Mouse (Mus musculus): Measurements from ENCODE around the gene Uap1l1. TPM values are rescaled to one million over a fixed set of nuclear protein-coding genes. Genes with fewer than 3 reads are reported as not detected.
A peak's percentile ranks its signal among the peaks of the same experiment; 100 is the strongest.

The Uap1l1 gene
- polyA plus RNA-seq, 1 experiment from 2014 or later = 7.9 TPM

- H3K27me3 ChIP-seq = peaks cover 49% of the 10 kb centered on the region
- no peak overlapping the region for H3K4me3 ChIP-seq
- no peak for ATAC-seq (ENCODE audit: low FRiP score)
These were observed 1.9 kb downstream of the Uap1l1 start for GRCm38 (mm10) chr2:25363478-25364178.

GRCm38 (mm10) chr2:25359848-25360247 is 5.6 kb downstream of the Uap1l1 start:
- peaks cover 21% of the 10 kb centered on the region for H3K27me3 ChIP-seq
- ATAC-seq (ENCODE audit: low FRiP score) = no peak
- no peak overlapping the region for H3K27ac ChIP-seq
- no peaks in the 10 kb centered on the region for H3K36me3 ChIP-seq
- H3K9me3 ChIP-seq (replicated peaks) = no peaks in the 10 kb centered on the region
- no peak overlapping the region for H3K4me2 ChIP-seq (replicated peaks)
- no peak overlapping the region for H3K4me3 ChIP-seq
- WGBS = 81% methylated on average over 4 of the region's 4 CpGs
- no peak overlapping the region for H3K9ac ChIP-seq
- H3K4me1 ChIP-seq = peaks cover 21% of the 10 kb centered on the region

More at GRCm38 (mm10) chr2:25363478-25364178, 1.9 kb downstream of the Uap1l1 start:
- Histone ChIP-seq H3K4me1 (peaks cover 9% of the 10 kb centered on the region), H3K4me2 (replicated peaks) (no peak overlapping the region), H3K9ac (no peak overlapping the region), H3K9me3 (replicated peaks) (no peaks in the 10 kb centered on the region), H3K27ac (no peak overlapping the region), H3K36me3 (no peaks in the 10 kb centered on the region)
- WGBS = 64% methylated on average over 13 of the region's 13 CpGs

GRCm38 (mm10) chr2:25356208-25357079 is 9.0 kb downstream of the Uap1l1 start, which contains the start of gene Dpp7:
Gene Dpp7 (minus strand): TSS chr2:25356359.
- Histone ChIP-seq H3K27ac (no peak within 1 kb of the TSS), H3K27me3 (no peaks in the 10 kb centered on the region), H3K36me3 (peaks cover 22% of the 10 kb centered on the region), H3K4me2 (replicated peaks) (peak within 1 kb of the TSS; percentile 80), H3K4me3 (peak within 1 kb of the TSS; percentile 52), H3K4me1 (peaks cover 20% of the 10 kb centered on the region), H3K9ac (peak within 1 kb of the TSS; percentile 66), H3K9me3 (replicated peaks) (no peaks in the 10 kb centered on the region)
- ATAC-seq (ENCODE audit: low FRiP score) = peak; percentile 74
- 9% methylated on average over 13 of the region's 13 CpGs for WGBS

- peaks cover 20% of the 10 kb centered on the region for H3K4me1 ChIP-seq
- peak overlapping the region; percentile 52 for H3K4me3 ChIP-seq
- ATAC-seq (ENCODE audit: low FRiP score) = no peak
- 39% methylated on average over 18 of the region's 18 CpGs for WGBS
- peak overlapping the region; percentile 66 for H3K9ac ChIP-seq
- peak overlapping the region; percentile 80 for H3K4me2 ChIP-seq (replicated peaks)
- H3K27me3 ChIP-seq = no peaks in the 10 kb centered on the region
- H3K9me3 ChIP-seq (replicated peaks) = no peaks in the 10 kb centered on the region
- H3K36me3 ChIP-seq = peaks cover 31% of the 10 kb centered on the region
- H3K27ac ChIP-seq = no peak overlapping the region
These were observed 9.9 kb downstream of the Uap1l1 start for GRCm38 (mm10) chr2:25355419-25356066.

GRCm38 (mm10) chr2:25354211-25354610 is 11.3 kb downstream of the Uap1l1 start:
- 86% methylated on average over 6 of the region's 6 CpGs for WGBS
- no peak for ATAC-seq (ENCODE audit: low FRiP score)
- no peak overlapping the region for H3K27ac ChIP-seq
- peaks cover 20% of the 10 kb centered on the region for H3K4me1 ChIP-seq
- H3K27me3 ChIP-seq = no peaks in the 10 kb centered on the region
- peaks cover 44% of the 10 kb centered on the region for H3K36me3 ChIP-seq
- no peak overlapping the region for H3K4me2 ChIP-seq (replicated peaks)
- H3K4me3 ChIP-seq = no peak overlapping the region
- no peak overlapping the region for H3K9ac ChIP-seq
- H3K9me3 ChIP-seq (replicated peaks) = no peaks in the 10 kb centered on the region

GRCm38 (mm10) chr2:25350701-25351100 is 14.8 kb downstream of the Uap1l1 start:
- Histone ChIP-seq H3K27ac (no peak overlapping the region), H3K9me3 (replicated peaks) (no peaks in the 10 kb centered on the region), H3K4me2 (replicated peaks) (no peak overlapping the region), H3K36me3 (peaks cover 79% of the 10 kb centered on the region), H3K27me3 (no peaks in the 10 kb centered on the region), H3K4me1 (peaks cover 10% of the 10 kb centered on the region), H3K4me3 (no peak overlapping the region), H3K9ac (no peak overlapping the region)
- WGBS = 95% methylated on average over 3 of the region's 3 CpGs
- no peak for ATAC-seq (ENCODE audit: low FRiP score)

GRCm38 (mm10) chr2:25349499-25349898 is 16.0 kb downstream of the Uap1l1 start:
- H3K27ac ChIP-seq = no peak overlapping the region
- H3K36me3 ChIP-seq = peaks cover 91% of the 10 kb centered on the region
- H3K4me1 ChIP-seq = no peaks in the 10 kb centered on the region
- no peaks in the 10 kb centered on the region for H3K9me3 ChIP-seq (replicated peaks)
- ATAC-seq (ENCODE audit: low FRiP score) = no peak
- 97% methylated on average over 4 of the region's 4 CpGs for WGBS
- H3K4me2 ChIP-seq (replicated peaks) = no peak overlapping the region
- no peaks in the 10 kb centered on the region for H3K27me3 ChIP-seq
- H3K9ac ChIP-seq = no peak overlapping the region
- no peak overlapping the region for H3K4me3 ChIP-seq

GRCm38 (mm10) chr2:25348162-25348561 is 17.3 kb downstream of the Uap1l1 start:
- ATAC-seq (ENCODE audit: low FRiP score) = no peak

GRCm38 (mm10) chr2:25338303-25338702 is 27.2 kb downstream of the Uap1l1 start:
- ATAC-seq (ENCODE audit: low FRiP score) = no peak
- Histone ChIP-seq H3K36me3 (peaks cover 87% of the 10 kb centered on the region), H3K4me2 (replicated peaks) (no peak overlapping the region), H3K9ac (no peak overlapping the region), H3K4me3 (no peak overlapping the region), H3K4me1 (peaks cover 10% of the 10 kb centered on the region), H3K27ac (no peak overlapping the region), H3K9me3 (replicated peaks) (no peaks in the 10 kb centered on the region), H3K27me3 (no peaks in the 10 kb centered on the region)
- 92% methylated on average over 6 of the region's 6 CpGs for WGBS

More at GRCm38 (mm10) chr2:25348162-25348561, 17.3 kb downstream of the Uap1l1 start:
- no peak overlapping the region for H3K4me2 ChIP-seq (replicated peaks)
- peaks cover 99% of the 10 kb centered on the region for H3K36me3 ChIP-seq
- no peaks in the 10 kb centered on the region for H3K27me3 ChIP-seq
- H3K9me3 ChIP-seq (replicated peaks) = no peaks in the 10 kb centered on the region
- 98% methylated on average over 7 of the region's 7 CpGs for WGBS
- no peak overlapping the region for H3K4me3 ChIP-seq
- H3K9ac ChIP-seq = no peak overlapping the region
- H3K4me1 ChIP-seq = no peaks in the 10 kb centered on the region
- no peak overlapping the region for H3K27ac ChIP-seq

- H3K9ac ChIP-seq = peak overlapping the region; percentile 92
- no peak for ATAC-seq (ENCODE audit: low FRiP score)
- peak overlapping the region; percentile 88 for H3K4me3 ChIP-seq
- WGBS = 78% methylated on average over 2 of the region's 2 CpGs
- peaks cover 47% of the 10 kb centered on the region for H3K36me3 ChIP-seq
- no peaks in the 10 kb centered on the region for H3K9me3 ChIP-seq (replicated peaks)
- H3K27ac ChIP-seq = no peak overlapping the region
- no peaks in the 10 kb centered on the region for H3K27me3 ChIP-seq
- peak overlapping the region; percentile 94 for H3K4me2 ChIP-seq (replicated peaks)
- peaks cover 20% of the 10 kb centered on the region for H3K4me1 ChIP-seq
These were observed 31.9 kb downstream of the Uap1l1 start for GRCm38 (mm10) chr2:25333569-25333968.

GRCm38 (mm10) chr2:25332286-25333160 is 33.0 kb downstream of the Uap1l1 start, which contains the start of gene Man1b1:
Gene Man1b1 (plus strand): TSS chr2:25332338.
- H3K9me3 ChIP-seq (replicated peaks) = no peaks in the 10 kb centered on the region
- peak within 1 kb of the TSS; percentile 84 for H3K27ac ChIP-seq
- no peaks in the 10 kb centered on the region for H3K27me3 ChIP-seq
- peaks cover 20% of the 10 kb centered on the region for H3K4me1 ChIP-seq
- H3K4me3 ChIP-seq = peak within 1 kb of the TSS; percentile 88
- H3K9ac ChIP-seq = peak within 1 kb of the TSS; percentile 92
- peaks cover 36% of the 10 kb centered on the region for H3K36me3 ChIP-seq
- WGBS = under 1% methylated on average over 76 of the region's 78 CpGs
- ATAC-seq (ENCODE audit: low FRiP score) = peak; percentile 98
- H3K4me2 ChIP-seq (replicated peaks) = peak within 1 kb of the TSS; percentile 94
